Mouse (Mus musculus) heart, embryonic 11.5 days (tissue): ENCODE measurements around the gene Hist1h2bc. TPM values are rescaled to one million over a fixed set of nuclear protein-coding genes. Genes with fewer than 3 reads are reported as not detected.

Experiments used
- ATAC-seq: fragments of 200-750 bp; cut with Nextera tagmentation; replicated peaks from 2 replicates; pipeline ENCODE4 v1.8.0; 2017; ENCODE audit warnings: moderate library complexity; ENCODE audit not compliant: insufficient number of reproducible peaks, low FRiP score, low TSS enrichment
- H3K27ac ChIP-seq: fragments of 300-500 bp; sonication (generic); 2 replicates; pipeline ENCODE4 v1.5.1; 2014; ENCODE audit warnings: mild to moderate bottlenecking, low read depth, low read length
- H3K27me3 ChIP-seq: fragments of 300-500 bp; sonication (generic); 2 replicates; pipeline ENCODE4 v1.6.1; 2014; ENCODE audit warnings: mild to moderate bottlenecking, low read length, mixed read lengths; ENCODE audit not compliant: control insufficient read depth, insufficient read depth
- H3K36me3 ChIP-seq: fragments of 300-500 bp; sonication (generic); 2 replicates; pipeline ENCODE4 v1.6.1; 2014; ENCODE audit warnings: mild to moderate bottlenecking, low read length, moderate library complexity, mixed read lengths; ENCODE audit not compliant: control insufficient read depth, insufficient read depth
- H3K4me1 ChIP-seq: fragments of 300-500 bp; sonication (generic); 2 replicates; pipeline ENCODE4 v1.6.1; 2014; ENCODE audit warnings: low read length; ENCODE audit not compliant: control insufficient read depth, insufficient read depth
- H3K4me2 ChIP-seq: fragments of 300-500 bp; sonication (generic); 2 replicates; pipeline ENCODE4 v1.6.1; 2014; ENCODE audit warnings: mild to moderate bottlenecking, moderate library complexity
- H3K4me3 ChIP-seq: fragments of 300-500 bp; sonication (generic); 2 replicates; pipeline ENCODE4 v1.5.1; 2014; ENCODE audit warnings: low read depth, low read length
- H3K9ac ChIP-seq: fragments of 300-500 bp; sonication (generic); 2 replicates; pipeline ENCODE4 v1.6.1; 2014; ENCODE audit warnings: mild to moderate bottlenecking, low read depth, low read length, moderate library complexity
- H3K9me3 ChIP-seq: fragments of 300-500 bp; sonication (generic); replicated peaks from 2 replicates; pipeline ENCODE4 v1.6.1; 2016; ENCODE audit warnings: low read length; ENCODE audit not compliant: control insufficient read depth
- WGBS: fragments of 180-500 bp; shearing (Covaris S2); extraction: QIAGEN DNeasy Blood & Tissue Kit; methylation state at CpG from one replicate; pipeline ENCODE4 v1.1.7; 2014; ENCODE audit not compliant: insufficient replicate concordance; 5-methylcytosine and 5-hydroxymethylcytosine counted together
- polyA plus RNA-seq: library from polyadenylated mRNA; unstranded; fragments of >200 nt; fragmentation: Nextera tagmentation; extraction: Ambion mirVana; gene quantifications from 2 replicates; pipeline ENCODE4 v1.2.1, GENCODE M21; 2014

Gene Hist1h2bc
- polyA plus RNA-seq, 1 experiment from 2014 or later, result 31.3 TPM

- no peak for ATAC-seq
- no peak within 1 kb of the TSS for H3K27ac ChIP-seq
- H3K36me3 ChIP-seq, result no peaks in the 10 kb centered on the region
- H3K4me3 ChIP-seq, result 0 out of 2 replicates have a peak within 1 kb of the TSS, but pooled peaks have one; percentile 16
- no peaks in the 10 kb centered on the region for H3K27me3 ChIP-seq
- H3K9me3 ChIP-seq, result no peaks in the 10 kb centered on the region
- peak within 1 kb of the TSS; percentile 39; the same call in 1 of the 2 replicates for H3K9ac ChIP-seq
- 37% methylated on average over 11 of the region's 13 CpGs for WGBS
- no peaks in the 10 kb centered on the region; the same call in 1 of the 2 replicates for H3K4me1 ChIP-seq
- peak within 1 kb of the TSS; percentile 49 for H3K4me2 ChIP-seq
Measured at GRCm38 (mm10) chr13:23695514-23695913, 11.5 kb downstream of the Hist1h2bc start, which contains the start of gene Hist1h1t. Gene Hist1h1t, plus strand, starts transcription at chr13:23695814.

GRCm38 (mm10) chr13:23696061-23696474 is 12.1 kb downstream of the Hist1h2bc start:
- no peak for ATAC-seq
- H3K27ac ChIP-seq, result no peak overlapping the region
- whole genome bisulfite sequencing, result 46% methylated on average over 15 of the region's 15 CpGs
- peak overlapping the region; percentile 39; the same call in 1 of the 2 replicates for H3K9ac ChIP-seq
- H3K4me2 ChIP-seq, result peak overlapping the region; percentile 49
- no peaks in the 10 kb centered on the region for H3K9me3 ChIP-seq
- H3K4me3 ChIP-seq, result 0 out of 2 replicates have a peak overlapping the region, but pooled peaks have one; percentile 16
- H3K36me3 ChIP-seq, result no peaks in the 10 kb centered on the region
- H3K4me1 ChIP-seq, result no peaks in the 10 kb centered on the region; the same call in 1 of the 2 replicates
- no peaks in the 10 kb centered on the region for H3K27me3 ChIP-seq

GRCm38 (mm10) chr13:23697491-23698299 is 13.7 kb downstream of the Hist1h2bc start:
- H3K27me3 ChIP-seq, result no peaks in the 10 kb centered on the region
- no peaks in the 10 kb centered on the region for H3K9me3 ChIP-seq
- no peaks in the 10 kb centered on the region; the same call in 1 of the 2 replicates for H3K4me1 ChIP-seq
- peak overlapping the region; percentile 74 for H3K9ac ChIP-seq
- peak overlapping the region; percentile 70 for H3K4me2 ChIP-seq
- peak; percentile 36 for ATAC-seq
- peak overlapping the region; percentile 45 for H3K4me3 ChIP-seq
- H3K36me3 ChIP-seq, result no peaks in the 10 kb centered on the region
- peak overlapping the region; percentile 91 for H3K27ac ChIP-seq
- WGBS, result under 1% methylated on average over 21 of the region's 32 CpGs

GRCm38 (mm10) chr13:23698300-23698693 is 14.3 kb downstream of the Hist1h2bc start, which contains the start of gene Hist1h4c:
Gene Hist1h4c, minus strand, starts transcription at chr13:23698454.
- Histone ChIP-seq H3K4me1 (no peaks in the 10 kb centered on the region; the same call in 1 of the 2 replicates), H3K4me2 (peak within 1 kb of the TSS; percentile 70), H3K9ac (peak within 1 kb of the TSS; percentile 74), H3K9me3 (no peaks in the 10 kb centered on the region), H3K36me3 (no peaks in the 10 kb centered on the region), H3K27me3 (no peaks in the 10 kb centered on the region), H3K27ac (peak within 1 kb of the TSS; percentile 91), H3K4me3 (peak within 1 kb of the TSS; percentile 45)
- peak; percentile 92 for ATAC-seq
- under 1% methylated on average over 20 of the region's 22 CpGs for WGBS

- no peak for ATAC-seq
- Histone ChIP-seq H3K27me3 (no peaks in the 10 kb centered on the region), H3K9me3 (no peaks in the 10 kb centered on the region), H3K4me2 (peak overlapping the region; percentile 70), H3K4me3 (no peak overlapping the region), H3K36me3 (no peaks in the 10 kb centered on the region), H3K9ac (0 out of 2 replicates have a peak overlapping the region, but pooled peaks have one; percentile 6), H3K4me1 (no peaks in the 10 kb centered on the region; the same call in 1 of the 2 replicates), H3K27ac (peak overlapping the region; percentile 70)
- 56% methylated on average over 6 of the region's 6 CpGs for WGBS
Measured at GRCm38 (mm10) chr13:23698996-23699395, 15.0 kb downstream of the Hist1h2bc start.

- ATAC-seq, result no peak
- 64% methylated on average over 3 of the region's 3 CpGs for WGBS
- no peak overlapping the region for H3K27ac ChIP-seq
Measured at GRCm38 (mm10) chr13:23699767-23700166, 15.8 kb downstream of the Hist1h2bc start.

GRCm38 (mm10) chr13:23700786-23701520 is 17.0 kb downstream of the Hist1h2bc start:
- H3K36me3 ChIP-seq, result no peaks in the 10 kb centered on the region
- H3K9ac ChIP-seq, result 0 out of 2 replicates have a peak overlapping the region, but pooled peaks have one; percentile 43

More at GRCm38 (mm10) chr13:23699767-23700166, 15.8 kb downstream of the Hist1h2bc start:
- Histone ChIP-seq H3K9me3 (no peaks in the 10 kb centered on the region), H3K27me3 (no peaks in the 10 kb centered on the region), H3K36me3 (no peaks in the 10 kb centered on the region), H3K4me2 (no peak overlapping the region), H3K9ac (no peak overlapping the region), H3K4me1 (no peaks in the 10 kb centered on the region; the same call in 1 of the 2 replicates), H3K4me3 (no peak overlapping the region)

GRCm38 (mm10) chr13:23702220-23702619 is 18.2 kb downstream of the Hist1h2bc start:
- no peak overlapping the region for H3K9ac ChIP-seq
- H3K4me3 ChIP-seq, result no peak overlapping the region
- H3K9me3 ChIP-seq, result no peaks in the 10 kb centered on the region
- H3K36me3 ChIP-seq, result no peaks in the 10 kb centered on the region
- no peaks in the 10 kb centered on the region for H3K4me1 ChIP-seq
- no peak for ATAC-seq
- H3K27ac ChIP-seq, result no peak overlapping the region
- H3K27me3 ChIP-seq, result no peaks in the 10 kb centered on the region
- H3K4me2 ChIP-seq, result no peak overlapping the region
- WGBS, result 82% methylated on average over 4 of the region's 4 CpGs

More at GRCm38 (mm10) chr13:23700786-23701520, 17.0 kb downstream of the Hist1h2bc start:
- no peak overlapping the region for H3K4me2 ChIP-seq
- no peaks in the 10 kb centered on the region for H3K4me1 ChIP-seq
- 25% methylated on average over 8 of the region's 8 CpGs for WGBS
- no peak; the same call in 1 of the 2 replicates for ATAC-seq
- no peaks in the 10 kb centered on the region for H3K27me3 ChIP-seq
- H3K4me3 ChIP-seq, result no peak overlapping the region
- no peak overlapping the region for H3K27ac ChIP-seq
- H3K9me3 ChIP-seq, result no peaks in the 10 kb centered on the region
